In the genomic region with DNA sequence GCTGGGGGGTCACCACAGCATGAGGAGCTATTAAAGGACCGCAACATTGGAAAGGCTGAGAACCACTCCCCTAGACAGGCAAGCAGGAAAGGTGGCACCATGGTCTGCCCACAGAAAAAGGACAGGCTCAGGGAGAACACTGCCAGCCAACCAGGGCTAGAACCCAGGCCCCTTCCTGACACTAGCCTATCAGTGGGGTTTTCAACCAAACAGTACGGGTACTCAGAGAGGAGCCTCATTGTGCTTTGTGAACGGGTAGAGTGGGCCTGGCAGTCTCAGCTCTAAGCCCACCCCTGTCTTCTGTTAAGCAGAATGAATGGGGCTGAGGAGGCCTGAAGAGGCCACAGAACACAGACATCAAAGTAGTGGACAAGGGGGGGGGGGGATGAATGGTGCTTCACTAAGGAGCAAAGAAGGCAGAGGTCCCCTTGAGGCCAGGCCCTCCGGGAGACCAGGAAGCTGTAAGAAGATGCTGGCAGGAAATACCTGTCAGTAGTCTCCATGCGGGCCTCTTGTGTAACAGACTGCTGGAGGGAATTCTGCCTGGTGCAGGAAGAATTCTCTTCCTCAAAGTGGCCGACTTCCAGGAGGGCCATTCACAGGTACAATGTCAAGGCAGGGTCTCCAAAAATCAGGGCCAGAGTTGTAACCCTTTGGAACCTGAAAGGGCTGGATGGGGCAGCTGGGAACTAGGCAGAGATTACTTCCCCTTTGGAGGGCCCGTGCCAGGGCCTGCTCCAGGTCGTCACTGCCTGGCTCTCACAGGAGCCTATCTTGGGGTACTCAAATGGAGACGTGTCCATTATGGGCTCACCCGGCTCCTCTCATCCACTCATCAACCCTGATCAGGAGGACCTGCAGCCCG, we compare ENCODE assay signal across 8 mouse cellular contexts. TPM values are rescaled to one million over a fixed set of nuclear protein-coding genes. Genes with fewer than 3 reads are reported as not detected.
DNase-seq lines count a peak whose midpoint lies in the region; ATAC-seq lines count a peak whose summit lies in the region.

A gene (plus strand): TSS at position 512 of the 865 bp plus-strand sequence.

- H3K4me1 ChIP-seq in lung, embryonic 16.5 days (replicated peaks; ENCODE audit: control insufficient read depth, insufficient read depth, low read length): peaks cover 34% of the 10 kb centered on the region
- peaks cover 26% of the 10 kb centered on the region for H3K4me1 ChIP-seq in intestine, embryonic 15.5 days (replicated peaks)
- H3K4me1 ChIP-seq in liver, embryonic 16.5 days (ENCODE audit: control insufficient read depth, low read depth, low read length): peaks cover 24% of the 10 kb centered on the region

- no peaks in the 10 kb centered on the region for H3K27me3 ChIP-seq in lung, embryonic 16.5 days (ENCODE audit: control insufficient read depth, insufficient read depth, low read depth, low read length)
- 0 out of 2 replicates have a peak, but pooled peaks cover under 1% of the 10 kb centered on the region for H3K27me3 ChIP-seq in intestine, embryonic 15.5 days (replicated peaks)
- H3K27me3 ChIP-seq in liver, embryonic 16.5 days (ENCODE audit: control insufficient read depth, insufficient read depth, low read depth, low read length): peaks cover under 1% of the 10 kb centered on the region; the same call in 1 of the 2 replicates

- no peaks in the 10 kb centered on the region for H3K36me3 ChIP-seq in lung, embryonic 16.5 days (ENCODE audit: control insufficient read depth, insufficient read depth, low read length)
- no peaks in the 10 kb centered on the region for H3K36me3 ChIP-seq in intestine, embryonic 15.5 days
- H3K36me3 ChIP-seq in liver, embryonic 16.5 days (ENCODE audit: control insufficient read depth, insufficient read depth): no peaks in the 10 kb centered on the region

- peak within 1 kb of the TSS; percentile 86 for H3K4me3 ChIP-seq in lung, embryonic 16.5 days (ENCODE audit: low read length)
- H3K4me3 ChIP-seq in intestine, embryonic 15.5 days (replicated peaks): peak within 1 kb of the TSS; percentile 68
- peak within 1 kb of the TSS; percentile 81 for H3K4me3 ChIP-seq in liver, embryonic 16.5 days (ENCODE audit: low read depth, low read length)

- H3K4me2 ChIP-seq in lung, embryonic 16.5 days (ENCODE audit: low read depth, low read length): peak within 1 kb of the TSS; percentile 93
- H3K4me2 ChIP-seq in intestine, embryonic 15.5 days (replicated peaks): peak within 1 kb of the TSS; percentile 87
- peak within 1 kb of the TSS; percentile 95 for H3K4me2 ChIP-seq in liver, embryonic 16.5 days (ENCODE audit: low read depth, low read length)

- H3K9ac ChIP-seq in lung, embryonic 16.5 days (ENCODE audit: low read length): peak within 1 kb of the TSS; percentile 96
- peak within 1 kb of the TSS; percentile 77 for H3K9ac ChIP-seq in intestine, embryonic 15.5 days
- H3K9ac ChIP-seq in liver, embryonic 16.5 days (ENCODE audit: low read depth, low read length): peak within 1 kb of the TSS; percentile 79

- H3K27ac ChIP-seq in lung, embryonic 16.5 days (ENCODE audit: low read length): peak within 1 kb of the TSS; percentile 90
- peak within 1 kb of the TSS; percentile 85 for H3K27ac ChIP-seq in intestine, embryonic 15.5 days
- peak within 1 kb of the TSS; percentile 78 for H3K27ac ChIP-seq in liver, embryonic 16.5 days (ENCODE audit: low read length)

- ATAC-seq in lung, embryonic 16.5 days (ENCODE audit: low read depth): no peak; the same call in 1 of the 2 replicates
- peak; percentile 0; the same call in 1 of the 2 replicates for ATAC-seq in intestine, embryonic 15.5 days
- no peak for ATAC-seq in liver, embryonic 16.5 days (ENCODE audit: low read depth)

- H3K9me3 ChIP-seq in lung, embryonic 16.5 days (ENCODE audit: control insufficient read depth, low read length): no peaks in the 10 kb centered on the region
- H3K9me3 ChIP-seq in intestine, embryonic 15.5 days: no peaks in the 10 kb centered on the region
- H3K9me3 ChIP-seq in liver, embryonic 16.5 days (replicated peaks; ENCODE audit: control insufficient read depth, low read length): no peaks in the 10 kb centered on the region

- 17% methylated on average over 11 of the region's 11 CpGs for WGBS in lung, embryonic 16.5 days
- WGBS in intestine, embryonic 15.5 days: 24% methylated on average over 11 of the region's 11 CpGs
- WGBS in liver, embryonic 16.5 days (ENCODE audit: insufficient replicate concordance): 32% methylated on average over 11 of the region's 11 CpGs

- no peak for DNase-seq in lung, postnatal 4 days
- peak; percentile 50 for DNase-seq in brain, adult 2 months (ENCODE audit: low read depth, low spot score)
- no peak for DNase-seq in gonadal fat pad, adult 2 months (ENCODE audit: low read depth)
- no peak for DNase-seq in adipocyte (ENCODE audit: low spot score)
- DNase-seq in ovary, postnatal 10 days (ENCODE audit: low spot score): no peak

RNA-seq across cellular contexts. Expression of the gene that starts here (rescaled TPM):
- 48.9 and 50.2 TPM in 2 replicates for polyA plus RNA-seq in lung, embryonic 16.5 days (2015; fragmentation: Nextera tagmentation; extraction: Ambion mirVana)
- 76.4 and 82.8 TPM in 2 replicates for polyA plus RNA-seq in gonadal fat pad, adult 2 months (2012; rRNA removed)
- polyA plus RNA-seq in intestine, embryonic 15.5 days (2015; fragmentation: Nextera tagmentation; extraction: Ambion mirVana): 46.4 and 56.6 TPM in 2 replicates
- 19.6 and 21.4 TPM in 2 replicates for polyA plus RNA-seq in liver, embryonic 16.5 days (2015; fragmentation: Nextera tagmentation; extraction: Ambion mirVana)
